8 mouse cellular contexts compared by ENCODE assay signal in genomic region chr12:109393795-109394194, GRCm38 (mm10). TPM values are rescaled to one million over a fixed set of nuclear protein-coding genes. Genes with fewer than 3 reads are reported as not detected.
DNase-seq lines count a peak whose midpoint lies in the region; ATAC-seq and TF ChIP-seq lines count a peak whose summit lies in the region.

No protein-coding gene starts in this region.

- H3K36me3 ChIP-seq in CH12.LX (replicated peaks in 1 of 2; ENCODE audit: control insufficient read depth in 1 of 2, insufficient read depth in 1 of 2, low read length in 1 of 2) = no peaks in the 10 kb centered on the region
- no peaks in the 10 kb centered on the region for H3K36me3 ChIP-seq in forebrain, embryonic 10.5 days (replicated peaks)
- H3K36me3 ChIP-seq in heart, embryonic 15.5 days = no peaks in the 10 kb centered on the region
- no peaks in the 10 kb centered on the region for H3K36me3 ChIP-seq in kidney, postnatal 0 days (ENCODE audit: insufficient read depth, low read length)
- no peaks in the 10 kb centered on the region for H3K36me3 ChIP-seq in neural tube, embryonic 14.5 days (ENCODE audit: control insufficient read depth, insufficient read depth, low read length)

- peak; percentile 56 for ATAC-seq in heart, embryonic 15.5 days (replicated peaks; ENCODE audit: insufficient number of reproducible peaks, insufficient read depth, low FRiP score, low read depth)
- ATAC-seq in kidney, postnatal 0 days (replicated peaks; ENCODE audit: low FRiP score, low read depth) = peak; percentile 82
- ATAC-seq in neural tube, embryonic 14.5 days (ENCODE audit: low read depth) = peak; percentile 63; the same call in 1 of the 2 replicates

- no peak overlapping the region for H3K27ac ChIP-seq in CH12.LX (ENCODE audit: insufficient read depth, low read depth)
- peak overlapping the region; percentile 79 for H3K27ac ChIP-seq in forebrain, embryonic 10.5 days
- no peak overlapping the region for H3K27ac ChIP-seq in heart, embryonic 15.5 days
- H3K27ac ChIP-seq in kidney, postnatal 0 days = no peak overlapping the region
- peak overlapping the region; percentile 57; the same call in 1 of the 2 replicates for H3K27ac ChIP-seq in neural tube, embryonic 14.5 days (ENCODE audit: low read depth, low read length)

- peak; percentile 3 for DNase-seq in CH12.LX (ENCODE audit: extremely low read depth)
- peak; percentile 80 for DNase-seq in brain, embryonic 14.5 days (ENCODE audit: low read depth)
- DNase-seq in forebrain, embryonic 10.5 days (ENCODE audit: extremely low spot score, low spot score) = peak; percentile 84
- DNase-seq in kidney, postnatal 0 days (ENCODE audit: low spot score) = peak; percentile 80
- peak; percentile 31 to 32 for DNase-seq in lung, adult 18-20 months
- DNase-seq in testis, postnatal 14 days (ENCODE audit: low spot score) = peak; percentile 60

- no peaks in the 10 kb centered on the region for H3K4me1 ChIP-seq in CH12.LX (ENCODE audit: control insufficient read depth in 1 of 2, insufficient read depth in 2 of 2)
- H3K4me1 ChIP-seq in forebrain, embryonic 10.5 days = peaks cover 48% of the 10 kb centered on the region
- H3K4me1 ChIP-seq in heart, embryonic 15.5 days (replicated peaks) = peaks cover 19% of the 10 kb centered on the region
- H3K4me1 ChIP-seq in kidney, postnatal 0 days (replicated peaks; ENCODE audit: insufficient read depth, low read length) = no peaks in the 10 kb centered on the region
- peaks cover 16% of the 10 kb centered on the region for H3K4me1 ChIP-seq in neural tube, embryonic 14.5 days (ENCODE audit: control insufficient read depth, insufficient read depth, low read length)

- WGBS in forebrain, embryonic 10.5 days = 4% methylated on average over 15 of the region's 15 CpGs
- WGBS in heart, embryonic 15.5 days = 4% methylated on average over 15 of the region's 15 CpGs
- 7% methylated on average over 15 of the region's 15 CpGs for WGBS in kidney, postnatal 0 days
- 6% methylated on average over 14 of the region's 15 CpGs for WGBS in neural tube, embryonic 14.5 days

- peak in 1 of 2 experiments; percentile 44; a peak in 2 of 4 replicates for TF ChIP-seq CTCF in CH12.LX (conservative IDR thresholded peaks at IDR 0.05 in 1 of 2, IDR thresholded peaks at IDR 0.05 in 1 of 2; ENCODE audit: low read depth in 2 of 2, low read length in 2 of 2)
- peak; percentile 81 for TF ChIP-seq CTCF in brain, embryonic 14.5 days (IDR thresholded peaks at IDR 0.05; ENCODE audit: borderline replicate concordance, extremely low read depth, insufficient read depth, insufficient read length)
- TF ChIP-seq CTCF in kidney, postnatal 0 days (IDR thresholded peaks at IDR 0.05; ENCODE audit: low read depth) = peak; percentile 95

- TF ChIP-seq POLR2A in CH12.LX (IDR thresholded peaks at IDR 0.05; ENCODE audit: low read depth, low read length) = no peak
- TF ChIP-seq POLR2A in brain, embryonic 14.5 days (IDR thresholded peaks at IDR 0.05; ENCODE audit: borderline replicate concordance, extremely low read depth, insufficient read depth, insufficient read length, poor library complexity, severe bottlenecking) = no peak

- H3K9me3 ChIP-seq in CH12.LX (replicated peaks; ENCODE audit: low read length) = peaks cover 94% of the 10 kb centered on the region
- no peaks in the 10 kb centered on the region for H3K9me3 ChIP-seq in forebrain, embryonic 10.5 days
- H3K9me3 ChIP-seq in heart, embryonic 15.5 days (replicated peaks) = no peaks in the 10 kb centered on the region
- no peaks in the 10 kb centered on the region for H3K9me3 ChIP-seq in kidney, postnatal 0 days (replicated peaks; ENCODE audit: low read length)
- H3K9me3 ChIP-seq in neural tube, embryonic 14.5 days (ENCODE audit: control insufficient read depth, low read length) = no peaks in the 10 kb centered on the region

- no peak overlapping the region for H3K4me2 ChIP-seq in CH12.LX (ENCODE audit: insufficient read depth, low read depth, poor library complexity, severe bottlenecking)
- peak overlapping the region; percentile 32 for H3K4me2 ChIP-seq in heart, embryonic 15.5 days
- H3K4me2 ChIP-seq in kidney, postnatal 0 days (ENCODE audit: low read length) = no peak overlapping the region
- peak overlapping the region; percentile 4; the same call in 1 of the 2 replicates for H3K4me2 ChIP-seq in neural tube, embryonic 14.5 days (ENCODE audit: low read depth, low read length)

- no peak; the same call in none of the 2 replicates for TF ChIP-seq RAD21 in CH12.LX (IDR thresholded peaks at IDR 0.05; ENCODE audit: low read depth, low read length)

- H3K79me2 ChIP-seq in CH12.LX (replicated peaks; ENCODE audit: control insufficient read depth, extremely low read depth, insufficient read depth, poor library complexity, severe bottlenecking) = no peaks in the 10 kb centered on the region

- no peaks in the 10 kb centered on the region for H3K27me3 ChIP-seq in CH12.LX (replicated peaks)
- peaks cover 74% of the 10 kb centered on the region for H3K27me3 ChIP-seq in forebrain, embryonic 10.5 days (ENCODE audit: poor library complexity, severe bottlenecking)
- H3K27me3 ChIP-seq in heart, embryonic 15.5 days = peaks cover 5% of the 10 kb centered on the region; the same call in 1 of the 2 replicates
- no peaks in the 10 kb centered on the region for H3K27me3 ChIP-seq in kidney, postnatal 0 days (ENCODE audit: insufficient read depth, low read length)
- no peaks in the 10 kb centered on the region; the same call in 1 of the 2 replicates for H3K27me3 ChIP-seq in neural tube, embryonic 14.5 days (ENCODE audit: control insufficient read depth, insufficient read depth, low read length)

- dilution Hi-C loops in CH12.LX (cut with MboI; ENCODE audit: extremely low pct_ligation_motif_present, extremely low pct_unique_long_range_greater_than_20kb, low sequenced_read_pairs) = no loop called here

- no peak overlapping the region for H3K4me3 ChIP-seq in CH12.LX (replicated peaks in 1 of 3; ENCODE audit: low read depth in 2 of 3, low read length in 2 of 3, poor library complexity in 1 of 3)
- peak overlapping the region; percentile 30; the same call in 1 of the 2 replicates for H3K4me3 ChIP-seq in forebrain, embryonic 10.5 days
- no peak overlapping the region for H3K4me3 ChIP-seq in heart, embryonic 15.5 days
- no peak overlapping the region for H3K4me3 ChIP-seq in kidney, postnatal 0 days (replicated peaks; ENCODE audit: low read depth, low read length)
- no peak overlapping the region for H3K4me3 ChIP-seq in neural tube, embryonic 14.5 days (ENCODE audit: low read depth, low read length)

- in situ Hi-C loops in CH12.LX (cut with MboI; ENCODE audit: low pct_ligation_motif_present, low pct_unique_long_range_greater_than_20kb, low sequenced_read_pairs) = loop anchor here (25.0 kb wide), 1 partner anchor 331 kb away; the partner anchor contains the start of gene Begain

- no peak for TF ChIP-seq EP300 in CH12.LX (IDR thresholded peaks at IDR 0.05; ENCODE audit: low read length)

- H3K9ac ChIP-seq in CH12.LX (ENCODE audit: insufficient read depth, low read depth) = no peak overlapping the region
- H3K9ac ChIP-seq in heart, embryonic 15.5 days = no peak overlapping the region
- H3K9ac ChIP-seq in kidney, postnatal 0 days (ENCODE audit: low read depth, low read length) = no peak overlapping the region
- H3K9ac ChIP-seq in neural tube, embryonic 14.5 days (replicated peaks; ENCODE audit: low read depth, low read length) = 0 out of 2 replicates have a peak overlapping the region, but pooled peaks have one; percentile 25

TF ChIP-seq in CH12.LX, 34 proteins besides CTCF, POLR2A, EP300 and RAD21:
- TF ChIP-seq RCOR1 (conservative IDR thresholded peaks at IDR 0.05; ENCODE audit: low read depth, low read length) (no peak), MXI1 (IDR thresholded peaks at IDR 0.05; ENCODE audit: low read depth, low read length) (no peak), MAFK (IDR thresholded peaks at IDR 0.05; ENCODE audit: insufficient replicate concordance, low read length) (no peak), PAX5 (IDR thresholded peaks at IDR 0.05; ENCODE audit: low read length) (no peak), TCF12 (IDR thresholded peaks at IDR 0.05; ENCODE audit: low read depth, low read length) (no peak), KAT2A (IDR thresholded peaks at IDR 0.05; ENCODE audit: insufficient replicate concordance, low read length) (no peak), SMC3 (IDR thresholded peaks at IDR 0.05; ENCODE audit: low read depth, low read length) (peak; percentile 31), NRF1 (IDR thresholded peaks at IDR 0.05; ENCODE audit: low read depth, low read length) (no peak)

RNA-seq across cellular contexts. Expression of gene Dlk1, which starts 58.8 kb away (rescaled TPM):
- not detected in 2 replicates for total RNA-seq in CH12.LX (2012; rRNA removed)
- total RNA-seq in CH12.LX (2014; rRNA removed) = not detected in 2 replicates
- not detected in 2 replicates for polyA plus RNA-seq in CH12.LX (2012; ENCODE audit: insufficient read length, low read depth)
- 303 and 331 TPM in 2 replicates for polyA plus RNA-seq in brain, embryonic 14.5 days (2012; rRNA removed)
- 200 and 274 TPM in 2 replicates for polyA plus RNA-seq in forebrain, embryonic 10.5 days (2016; fragmentation: Nextera tagmentation; extraction: Ambion mirVana)
- 131 and 212 TPM in 2 replicates for polyA plus RNA-seq in heart, embryonic 15.5 days (2015; fragmentation: Nextera tagmentation; extraction: Ambion mirVana)
- polyA plus RNA-seq in kidney, postnatal 0 days (2015; fragmentation: Nextera tagmentation; extraction: Ambion mirVana) = 25.2 and 31.1 TPM in 2 replicates
- 46.9 and 55.7 TPM in 2 replicates for polyA plus RNA-seq in neural tube, embryonic 14.5 days (2014; fragmentation: Nextera tagmentation; extraction: Ambion mirVana)

Comparison
In these comparisons a context has a peak if more than half of its experiments do, and no peak if none do; other contexts are left out.
1. DNase-seq: peak in every context shown above with its lines; median percentile 84 in forebrain, embryonic 10.5 days; 80 in brain, embryonic 14.5 days; 80 in kidney, postnatal 0 days; 60 in testis, postnatal 14 days; 32 in lung, adult 18-20 months; 3 in CH12.LX.
2. H3K27ac ChIP-seq: peak in forebrain, embryonic 10.5 days (single experiment) and neural tube, embryonic 14.5 days (single experiment); none in CH12.LX (single experiment), heart, embryonic 15.5 days (single experiment) and kidney, postnatal 0 days (single experiment).
3. H3K4me2 ChIP-seq: peak in heart, embryonic 15.5 days (single experiment) and neural tube, embryonic 14.5 days (single experiment); none in CH12.LX (single experiment) and kidney, postnatal 0 days (single experiment).
4. RNA of gene Dlk1, which starts 58.8 kb away (polyA plus RNA-seq): 303 to 331 TPM in brain, embryonic 14.5 days, 200 to 274 TPM in forebrain, embryonic 10.5 days, 131 to 212 TPM in heart, embryonic 15.5 days, 46.9 to 55.7 TPM in neural tube, embryonic 14.5 days and 25.2 to 31.1 TPM in kidney, postnatal 0 days; not detected in CH12.LX; every median in the first group is over 10 times any median in the second.
5. Peak in every context shown above with its lines, with median percentiles within 50 percentile points of each other: ATAC-seq.